Mouse (Mus musculus): ENCODE measurements around the gene Ugcg. TPM values are rescaled to one million over a fixed set of nuclear protein-coding genes. Genes with fewer than 3 reads are reported as not detected.
"Not testable (repeated sequence)": the region's sequence is repeated elsewhere in the genome, so short reads cannot be mapped to it uniquely, and the experiment has no call there.

The Ugcg gene
- polyA plus RNA-seq, 1 experiment from 2014 or later: 18.9 TPM

- H3K9ac ChIP-seq (ENCODE audit: low read length): no peak overlapping the region
- 58% methylated on average over 3 of the region's 3 CpGs for WGBS
- no peaks in the 10 kb centered on the region for H3K27me3 ChIP-seq (ENCODE audit: control insufficient read depth, insufficient read depth, low read length)
- H3K4me3 ChIP-seq (ENCODE audit: low read depth, low read length): no peak overlapping the region
- DNase-seq (ENCODE audit: low spot score) (no peak), ATAC-seq (ENCODE audit: low FRiP score, low TSS enrichment) (no peak)
- no peaks in the 10 kb centered on the region for H3K4me1 ChIP-seq (replicated peaks; ENCODE audit: control insufficient read depth, insufficient read depth)
- H3K27ac ChIP-seq (replicated peaks): no peak overlapping the region
- no peak overlapping the region for H3K4me2 ChIP-seq (replicated peaks; ENCODE audit: low read depth)
- H3K36me3 ChIP-seq (ENCODE audit: control insufficient read depth, insufficient read depth, low read length): no peaks in the 10 kb centered on the region
- H3K9me3 ChIP-seq (ENCODE audit: control insufficient read depth, low read length): no peaks in the 10 kb centered on the region
- TF ChIP-seq EP300 (optimal IDR thresholded peaks at IDR 0.05) (no peak), CTCF (IDR thresholded peaks at IDR 0.05; ENCODE audit: low read depth) (no peak)
Measured at GRCm38 (mm10) chr4:59257866-59258265, 68.8 kb downstream of the Ugcg start.

- no peak for ATAC-seq (ENCODE audit: low FRiP score, low TSS enrichment)
- H3K4me2 ChIP-seq (replicated peaks; ENCODE audit: low read depth): no peak overlapping the region
- H3K27ac ChIP-seq (replicated peaks): no peak overlapping the region
- no peaks in the 10 kb centered on the region for H3K36me3 ChIP-seq (ENCODE audit: control insufficient read depth, insufficient read depth, low read length)
- no peaks in the 10 kb centered on the region for H3K9me3 ChIP-seq (ENCODE audit: control insufficient read depth, low read length)
- no peak overlapping the region for H3K4me3 ChIP-seq (ENCODE audit: low read depth, low read length)
- 72% methylated on average over 2 of the region's 2 CpGs for whole genome bisulfite sequencing
- no peaks in the 10 kb centered on the region for H3K4me1 ChIP-seq (replicated peaks; ENCODE audit: control insufficient read depth, insufficient read depth)
- TF ChIP-seq CTCF (IDR thresholded peaks at IDR 0.05; ENCODE audit: low read depth) (no peak), EP300 (optimal IDR thresholded peaks at IDR 0.05) (no peak)
- no peak overlapping the region for H3K9ac ChIP-seq (ENCODE audit: low read length)
- H3K27me3 ChIP-seq (ENCODE audit: control insufficient read depth, insufficient read depth, low read length): no peaks in the 10 kb centered on the region
- DNase-seq (ENCODE audit: low spot score): no peak
Measured at GRCm38 (mm10) chr4:59258771-59259170, 69.7 kb downstream of the Ugcg start.

GRCm38 (mm10) chr4:59259806-59260205, 70.7 kb downstream of the Ugcg start:
- WGBS: 84% methylated on average over 1 of the region's 1 CpGs
- DNase-seq (ENCODE audit: low spot score) (no peak), ATAC-seq (ENCODE audit: low FRiP score, low TSS enrichment) (no peak)
- no peak overlapping the region for H3K9ac ChIP-seq (ENCODE audit: low read length)
- no peak overlapping the region for H3K27ac ChIP-seq (replicated peaks)
- no peak overlapping the region for H3K4me3 ChIP-seq (ENCODE audit: low read depth, low read length)
- H3K27me3 ChIP-seq (ENCODE audit: control insufficient read depth, insufficient read depth, low read length): no peaks in the 10 kb centered on the region
- H3K36me3 ChIP-seq (ENCODE audit: control insufficient read depth, insufficient read depth, low read length): no peaks in the 10 kb centered on the region
- no peak for TF ChIP-seq CTCF (IDR thresholded peaks at IDR 0.05; ENCODE audit: low read depth)
- no peak for TF ChIP-seq EP300 (optimal IDR thresholded peaks at IDR 0.05)
- H3K9me3 ChIP-seq (ENCODE audit: control insufficient read depth, low read length): no peaks in the 10 kb centered on the region
- H3K4me2 ChIP-seq (replicated peaks; ENCODE audit: low read depth): no peak overlapping the region
- no peaks in the 10 kb centered on the region for H3K4me1 ChIP-seq (replicated peaks; ENCODE audit: control insufficient read depth, insufficient read depth)

GRCm38 (mm10) chr4:59260871-59261515, 71.9 kb downstream of the Ugcg start:
- H3K27me3 ChIP-seq (ENCODE audit: control insufficient read depth, insufficient read depth, low read length): no peaks in the 10 kb centered on the region
- no peaks in the 10 kb centered on the region for H3K9me3 ChIP-seq (ENCODE audit: control insufficient read depth, low read length)
- H3K27ac ChIP-seq (replicated peaks): no peak overlapping the region
- DNase-seq (ENCODE audit: low spot score) (no peak), ATAC-seq (ENCODE audit: low FRiP score, low TSS enrichment) (no peak)
- no peak overlapping the region for H3K4me3 ChIP-seq (ENCODE audit: low read depth, low read length)
- H3K36me3 ChIP-seq (ENCODE audit: control insufficient read depth, insufficient read depth, low read length): no peaks in the 10 kb centered on the region
- no peak overlapping the region for H3K4me2 ChIP-seq (replicated peaks; ENCODE audit: low read depth)
- TF ChIP-seq CTCF (IDR thresholded peaks at IDR 0.05; ENCODE audit: low read depth): no peak
- no peak for TF ChIP-seq EP300 (optimal IDR thresholded peaks at IDR 0.05)
- H3K4me1 ChIP-seq (replicated peaks; ENCODE audit: control insufficient read depth, insufficient read depth): no peaks in the 10 kb centered on the region
- H3K9ac ChIP-seq (ENCODE audit: low read length): no peak overlapping the region
- 80% methylated on average over 13 of the region's 13 CpGs for WGBS

- H3K27ac ChIP-seq (replicated peaks); H3K4me1 ChIP-seq (replicated peaks; ENCODE audit: control insufficient read depth, insufficient read depth); H3K27me3 ChIP-seq (ENCODE audit: control insufficient read depth, insufficient read depth, low read length); H3K4me3 ChIP-seq (ENCODE audit: low read depth, low read length); H3K9me3 ChIP-seq (ENCODE audit: control insufficient read depth, low read length); DNase-seq (ENCODE audit: low spot score); H3K9ac ChIP-seq (ENCODE audit: low read length); H3K4me2 ChIP-seq (replicated peaks; ENCODE audit: low read depth); H3K36me3 ChIP-seq (ENCODE audit: control insufficient read depth, insufficient read depth, low read length); ATAC-seq (ENCODE audit: low FRiP score, low TSS enrichment): not testable (repeated sequence)
- 96% methylated on average over 3 of the region's 10 CpGs for WGBS
Measured at GRCm38 (mm10) chr4:59261582-59261981, 72.5 kb downstream of the Ugcg start.

GRCm38 (mm10) chr4:59262156-59262555, 73.1 kb downstream of the Ugcg start:
- 71% methylated on average over 6 of the region's 6 CpGs for WGBS
- no peak for TF ChIP-seq CTCF (IDR thresholded peaks at IDR 0.05; ENCODE audit: low read depth)
- TF ChIP-seq EP300 (optimal IDR thresholded peaks at IDR 0.05): no peak
- Histone ChIP-seq H3K27ac (replicated peaks) (no peak overlapping the region), H3K27me3 (ENCODE audit: control insufficient read depth, insufficient read depth, low read length) (no peaks in the 10 kb centered on the region), H3K9ac (ENCODE audit: low read length) (no peak overlapping the region), H3K4me3 (ENCODE audit: low read depth, low read length) (no peak overlapping the region), H3K9me3 (ENCODE audit: control insufficient read depth, low read length) (no peaks in the 10 kb centered on the region), H3K4me1 (replicated peaks; ENCODE audit: control insufficient read depth, insufficient read depth) (no peaks in the 10 kb centered on the region), H3K36me3 (ENCODE audit: control insufficient read depth, insufficient read depth, low read length) (no peaks in the 10 kb centered on the region), H3K4me2 (replicated peaks; ENCODE audit: low read depth) (no peak overlapping the region)
- DNase-seq (ENCODE audit: low spot score) (no peak), ATAC-seq (ENCODE audit: low FRiP score, low TSS enrichment) (peak; percentile 83)

Measured in stomach, postnatal 0 days (tissue).